Mouse (Mus musculus): ENCODE results near the gene Rab3il1.

- TF ChIP-seq GATA1 (IDR thresholded peaks at IDR 0.05; ENCODE audit: low read length): no peak
- no peak for TF ChIP-seq TAL1 (IDR thresholded peaks at IDR 0.05; ENCODE audit: low read length)
These were observed 65.0 kb downstream of the Rab3il1 start for GRCm38 (mm10) chr19:10066502-10066901.

Measured in erythroblast, embryonic 14.5 days (primary cell).